Mouse (Mus musculus): ENCODE results near the gene Mgat4c.

The Mgat4c gene

DNA sequence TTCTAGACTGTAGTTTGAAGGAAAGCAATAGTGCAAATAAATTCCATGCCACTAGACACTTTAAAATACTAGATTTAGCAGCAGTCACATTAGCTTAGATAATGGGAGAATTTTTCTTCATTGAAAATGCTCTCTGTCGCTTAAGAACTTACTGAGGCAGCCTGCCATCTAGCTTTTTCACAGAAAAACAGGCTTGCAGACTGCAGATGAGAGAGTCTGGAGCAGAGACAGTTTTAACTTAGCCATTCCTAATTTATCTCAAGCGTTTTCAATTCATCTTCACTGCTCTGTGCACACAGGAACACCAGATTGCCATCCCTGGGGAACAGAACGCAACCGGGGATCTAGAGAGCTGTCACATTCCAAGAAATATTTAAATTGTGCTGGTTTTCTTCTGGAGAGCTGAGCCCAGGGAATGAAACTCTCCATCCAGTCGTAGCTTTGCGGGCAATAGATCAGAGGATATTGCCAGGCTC lies at the start of gene Mgat4c:
TSS of gene Mgat4c (plus strand) at position 51 of the 476 bp plus-strand sequence.
- peak; percentile 4 for DNase-seq

DNA sequence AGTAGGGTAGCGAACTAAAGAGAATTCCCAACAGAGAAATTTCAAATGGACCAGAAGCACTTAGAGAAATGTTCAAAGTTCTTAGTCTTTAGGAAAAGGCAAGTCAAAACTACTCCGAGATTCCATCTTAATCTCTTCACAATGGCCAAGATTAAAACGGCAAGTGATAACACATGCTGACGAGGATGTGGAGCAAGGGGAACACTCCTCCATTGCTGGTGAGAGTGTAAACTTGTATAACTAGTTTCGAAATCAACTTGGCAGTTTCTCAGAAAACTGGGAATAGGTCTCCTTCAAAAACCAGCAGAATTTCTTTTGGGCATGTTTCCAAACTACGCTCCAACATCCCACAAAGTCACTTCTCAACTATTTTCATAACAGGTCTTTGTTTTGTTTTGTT lies 46.0 kb upstream of the Mgat4c start:
- DNase-seq = no peak

DNA sequence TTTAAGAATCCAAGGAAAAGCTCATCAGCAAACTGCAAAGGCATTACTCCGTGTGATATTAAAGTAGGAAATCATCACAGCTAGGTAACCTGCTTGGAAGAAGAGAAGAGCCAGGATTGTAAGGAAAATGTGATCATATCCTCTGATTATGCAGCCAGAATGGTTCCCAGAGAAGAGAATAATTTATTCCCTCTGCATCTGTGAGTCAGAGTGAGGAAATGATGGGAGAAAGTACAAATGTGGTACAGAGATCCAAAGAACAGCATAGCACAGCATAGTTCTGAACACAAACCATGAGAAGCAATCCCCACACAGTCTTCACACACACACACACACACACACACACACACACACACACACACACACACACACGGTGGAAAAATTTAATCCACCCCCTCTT lies 40.2 kb upstream of the Mgat4c start:
- DNase-seq = no peak

DNA sequence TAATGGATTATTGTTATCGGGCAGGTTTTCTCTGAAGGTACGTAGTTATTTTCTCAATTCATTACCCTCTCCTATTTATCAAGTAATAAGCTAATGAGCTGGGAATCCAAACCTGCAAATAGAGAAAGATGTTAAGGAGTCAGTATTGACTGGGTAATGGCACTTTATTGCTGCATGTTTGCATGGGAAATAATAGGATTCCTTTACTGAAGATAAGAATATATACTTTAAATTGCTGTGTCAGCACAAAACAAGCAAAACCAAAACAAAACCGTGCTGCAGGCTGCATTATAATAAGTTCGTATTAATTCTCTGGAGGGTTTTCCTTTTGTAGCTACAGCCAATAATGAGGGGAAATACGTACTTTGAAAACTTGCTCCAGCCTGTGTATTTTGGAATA lies 627 bp downstream of the Mgat4c start:
- no peak for DNase-seq

DNA sequence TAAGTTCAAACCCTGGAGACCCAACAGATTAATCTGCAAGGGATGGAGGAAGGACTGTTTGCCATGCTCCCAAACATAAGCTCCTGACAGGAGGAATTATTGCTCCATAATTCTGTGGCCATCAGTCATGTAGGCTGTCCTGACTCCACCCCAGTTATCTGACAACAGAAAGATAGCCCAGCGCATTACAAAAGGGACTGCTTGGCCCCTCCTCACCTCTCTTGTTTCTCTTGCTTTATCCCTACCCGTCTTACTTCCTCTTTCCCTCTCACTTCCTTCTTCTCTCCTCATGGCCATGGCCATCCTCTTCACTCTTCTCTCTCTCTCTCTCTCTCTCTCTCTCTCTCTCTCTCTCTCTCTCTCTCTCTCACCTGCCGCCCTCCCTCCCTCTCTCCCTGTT lies 80.5 kb downstream of the Mgat4c start:
- no peak for DNase-seq

DNA sequence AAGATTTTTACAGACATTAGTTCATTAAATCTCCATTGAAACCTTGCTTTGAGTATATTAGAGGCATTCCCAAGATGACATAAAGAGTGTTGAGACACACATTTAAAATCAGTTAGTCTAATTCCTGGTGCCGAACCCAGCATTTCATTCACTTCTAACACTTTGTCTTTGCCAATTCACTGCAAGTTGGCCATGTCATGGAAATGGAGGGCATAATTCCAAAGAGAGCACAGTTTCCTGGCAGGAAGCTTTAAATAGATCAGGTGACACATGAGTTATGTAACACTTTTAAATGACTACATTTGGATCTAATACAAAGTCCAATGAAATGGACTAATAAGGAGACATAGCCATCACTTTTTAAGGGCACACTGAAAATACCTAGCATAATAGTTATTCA lies 89.4 kb downstream of the Mgat4c start:
- no peak for DNase-seq

DNA sequence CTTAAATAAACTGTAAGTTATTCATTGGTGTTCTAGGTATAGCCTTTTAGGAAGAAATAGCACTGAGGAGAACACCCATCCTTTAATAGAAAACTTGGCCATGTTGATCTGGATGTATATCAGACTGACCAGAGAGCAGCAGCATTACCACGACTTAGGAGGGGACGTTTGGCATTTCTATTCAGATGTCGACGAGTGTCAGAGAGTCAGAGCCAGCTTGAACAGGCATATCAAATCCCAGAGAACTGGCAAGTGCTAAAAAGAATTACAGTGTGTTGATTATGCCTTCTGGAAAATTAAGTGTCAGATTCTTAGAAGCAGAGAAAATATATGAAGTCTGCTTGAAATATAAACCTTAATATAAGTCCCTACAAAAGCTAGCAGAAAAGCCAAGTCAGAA lies 89.9 kb downstream of the Mgat4c start:
- DNase-seq = no peak

DNA sequence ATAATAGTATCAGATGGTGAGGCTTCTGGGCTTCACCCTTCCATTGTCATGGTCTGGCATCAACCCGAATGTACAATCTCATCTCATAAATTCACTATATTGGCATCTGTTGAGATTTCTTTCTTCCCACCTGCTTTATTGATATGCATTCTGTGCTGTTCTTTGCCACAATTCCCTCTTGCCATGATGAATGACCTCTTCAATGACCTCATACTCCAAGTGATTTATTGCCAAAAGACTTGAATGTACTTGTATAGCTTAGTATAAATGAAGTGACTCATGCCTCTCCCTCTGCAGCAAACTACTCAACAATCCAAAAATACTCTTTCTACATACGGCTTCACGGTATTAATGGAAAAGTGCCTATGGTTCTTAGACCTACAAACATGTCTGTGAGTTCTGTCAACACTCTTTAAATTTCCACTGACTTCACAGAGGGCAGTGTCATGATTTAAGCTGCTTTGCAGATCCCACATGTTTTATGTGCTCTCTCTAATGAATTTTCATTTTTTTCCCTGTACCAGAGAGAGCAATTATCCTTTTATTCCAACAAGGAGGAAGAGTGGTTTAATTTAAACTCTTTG lies 102.0 kb downstream of the Mgat4c start:
- no peak for DNase-seq

DNA sequence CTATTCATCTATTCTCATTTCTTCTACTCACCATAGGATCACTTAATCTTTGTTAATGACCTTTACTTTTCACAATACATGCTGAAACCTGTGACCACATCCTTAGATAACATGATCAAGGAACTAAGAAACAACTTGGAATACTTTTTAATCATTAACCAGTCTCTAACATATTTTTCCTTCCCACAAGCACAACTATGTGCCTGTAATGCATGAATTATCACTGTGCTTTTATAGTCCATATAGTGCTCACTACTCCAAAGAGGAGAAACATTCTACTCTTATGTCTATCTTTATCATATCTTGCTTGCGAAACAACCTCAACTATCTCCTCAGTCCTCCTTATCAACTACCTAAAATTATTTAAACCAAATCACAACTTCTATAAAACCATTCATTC lies 114.2 kb downstream of the Mgat4c start:
- no peak for DNase-seq

DNA sequence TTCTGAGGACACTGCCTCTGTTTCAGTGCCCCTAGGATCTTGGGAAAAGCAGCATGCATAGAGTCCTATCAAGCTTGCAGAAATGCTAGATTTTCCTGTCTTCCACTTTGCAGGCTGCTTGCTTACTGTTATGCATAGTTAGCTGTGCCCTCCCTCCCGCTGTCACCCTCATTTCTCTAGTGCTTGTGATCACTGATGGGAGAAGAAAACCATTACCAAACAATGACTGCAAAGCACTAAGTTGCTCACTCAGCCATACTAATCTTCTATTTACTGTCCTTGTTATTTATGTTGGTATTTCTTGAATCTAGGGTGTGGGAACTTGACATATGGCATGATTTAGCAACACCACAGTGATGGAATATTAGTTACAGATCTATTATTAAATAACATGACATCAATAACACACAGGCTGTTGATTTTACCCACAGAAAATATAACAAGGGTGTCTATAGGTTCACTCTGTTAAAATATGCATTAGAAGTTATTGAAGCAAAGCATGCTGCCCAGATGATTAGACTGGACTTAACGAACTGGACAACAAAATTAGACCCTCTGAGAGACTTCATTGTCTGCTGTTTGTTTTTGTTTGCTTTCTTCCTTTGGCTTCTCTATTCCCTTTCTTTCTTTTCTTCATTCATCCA lies 117.7 kb downstream of the Mgat4c start:
- DNase-seq = no peak

DNA sequence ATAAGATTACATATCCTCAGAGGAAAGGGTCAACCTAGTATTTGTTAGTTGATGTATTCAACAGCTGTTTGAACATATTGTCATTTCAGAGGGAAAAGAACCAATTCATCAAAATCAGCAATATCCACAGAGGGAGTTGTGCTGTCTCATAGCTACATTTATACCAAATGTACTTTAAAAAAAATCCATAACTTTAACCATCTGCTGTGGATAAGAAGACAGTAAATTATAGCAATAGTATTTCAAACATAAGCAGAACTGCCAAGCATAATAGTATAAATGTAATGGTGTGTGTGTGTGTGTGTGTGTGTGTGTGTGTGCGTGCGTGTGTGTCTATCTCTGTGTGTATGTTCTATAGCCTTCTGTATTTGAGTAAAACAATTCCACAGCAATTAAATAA lies 127.5 kb downstream of the Mgat4c start:
- DNase-seq = no peak

DNA sequence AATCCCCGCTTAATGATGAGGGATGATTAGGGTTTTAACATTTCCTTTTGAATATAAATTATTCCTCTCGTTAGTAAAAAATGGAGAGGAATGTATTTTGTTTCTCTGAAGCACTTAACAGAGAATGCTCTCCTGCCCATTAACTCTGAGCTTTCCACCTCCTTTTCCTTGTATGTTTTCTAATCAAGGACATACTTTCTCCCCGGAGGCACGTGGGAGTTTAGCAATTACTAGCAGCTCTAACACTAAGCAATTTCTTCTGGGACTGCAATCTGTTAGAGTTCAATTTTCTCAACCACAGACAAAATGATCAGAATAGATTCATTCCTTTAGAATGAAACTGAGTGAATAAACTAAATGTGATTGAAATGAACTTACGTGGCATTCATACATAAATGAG lies 135.6 kb downstream of the Mgat4c start:
- DNase-seq = peak; percentile 1

DNA sequence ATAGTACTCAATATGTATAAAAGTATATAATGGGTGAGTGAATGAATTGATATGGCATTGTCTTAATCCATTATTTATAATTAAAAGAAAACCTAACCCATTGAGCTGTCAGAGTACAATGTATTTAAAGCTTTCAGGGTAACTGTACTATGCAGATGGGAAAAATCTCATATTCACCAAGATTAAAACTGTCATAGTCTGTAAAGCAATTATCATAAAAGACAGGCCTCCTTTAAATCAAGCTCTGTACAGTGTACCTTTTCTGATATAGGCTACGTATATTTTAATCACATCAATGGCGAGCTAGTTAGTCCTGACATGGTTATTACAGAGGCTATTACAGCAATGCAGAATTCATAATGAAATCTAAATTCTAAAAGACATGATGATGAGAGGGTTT lies 146.7 kb downstream of the Mgat4c start:
- DNase-seq = no peak

DNA sequence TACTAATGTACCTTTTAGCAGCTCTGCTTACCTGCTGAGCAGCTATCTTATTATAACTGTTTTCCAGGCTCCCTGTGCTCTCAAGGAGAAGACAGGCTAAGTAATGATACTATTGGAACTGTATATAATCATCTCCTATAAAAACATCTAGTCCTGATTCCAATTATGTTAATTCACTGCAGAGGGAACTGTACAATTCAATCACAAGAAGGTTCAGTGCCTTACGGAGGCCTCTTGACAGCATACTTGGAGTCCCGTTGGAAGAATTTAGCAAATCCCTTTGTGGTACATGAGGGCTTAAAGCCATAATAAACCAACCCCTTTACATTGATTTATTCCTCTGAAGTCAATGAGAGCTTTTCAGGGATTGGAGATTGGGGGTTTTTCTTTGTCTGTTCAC lies 174.8 kb downstream of the Mgat4c start:
- no peak for DNase-seq

DNA sequence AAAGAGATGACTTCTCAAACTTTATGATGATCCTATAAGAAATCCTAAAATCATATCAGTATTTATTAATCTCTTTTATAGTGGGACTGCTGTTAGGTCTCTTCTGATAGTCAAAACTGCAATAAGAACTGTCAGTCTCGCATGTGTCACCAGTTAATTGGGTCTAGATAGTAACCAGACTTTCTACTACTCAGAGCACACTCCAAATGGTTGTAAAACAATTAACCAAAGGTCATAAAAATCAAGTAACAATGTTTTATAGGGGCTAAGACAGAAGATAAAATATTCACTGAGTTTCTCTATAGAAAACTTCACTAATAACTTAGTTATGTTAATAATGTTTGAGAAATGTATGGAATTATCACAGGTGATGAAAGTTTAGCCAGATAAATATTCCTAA lies 208.6 kb downstream of the Mgat4c start:
- no peak for DNase-seq

DNA sequence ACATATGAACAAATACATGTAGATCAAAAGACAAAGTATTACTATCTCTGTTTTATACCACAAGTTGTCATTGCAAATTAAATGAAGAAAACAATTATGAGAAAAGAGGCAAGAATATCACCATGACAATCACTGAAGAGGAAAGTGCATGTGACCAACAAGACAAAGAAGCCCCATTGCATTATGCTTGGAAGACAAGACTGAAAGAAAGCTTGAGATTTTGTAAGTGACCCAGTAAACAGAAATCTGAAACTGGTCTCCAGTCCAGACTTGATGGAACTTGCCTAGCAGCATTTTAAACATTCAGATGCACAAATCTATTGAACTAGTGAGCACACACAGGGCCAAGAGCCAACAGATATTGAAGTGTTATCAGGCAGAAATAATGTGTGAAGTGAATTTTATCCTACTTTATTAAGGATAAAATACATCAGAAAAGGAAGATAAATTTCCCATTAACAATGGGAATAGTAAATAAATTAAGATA lies 236.1 kb downstream of the Mgat4c start:
- no peak for DNase-seq

DNA sequence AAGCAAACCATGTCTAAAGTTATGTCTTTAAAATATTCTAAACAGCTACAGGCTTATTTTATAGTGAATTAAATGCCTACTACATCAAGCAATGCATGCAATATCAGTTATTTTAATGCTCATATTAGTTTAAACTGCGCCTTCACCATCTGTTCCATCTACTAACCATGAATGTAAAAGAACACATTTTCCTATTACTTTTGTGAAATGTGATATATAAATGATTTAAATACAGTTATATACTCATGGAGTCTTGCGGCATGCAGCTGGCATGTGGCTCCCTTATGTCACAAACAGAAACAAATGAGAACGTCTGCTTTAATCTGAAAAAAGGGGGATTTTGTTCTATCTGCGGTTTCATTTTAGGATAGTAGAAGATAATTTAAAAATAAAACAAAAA lies 316.3 kb downstream of the Mgat4c start:
- no peak for DNase-seq

DNA sequence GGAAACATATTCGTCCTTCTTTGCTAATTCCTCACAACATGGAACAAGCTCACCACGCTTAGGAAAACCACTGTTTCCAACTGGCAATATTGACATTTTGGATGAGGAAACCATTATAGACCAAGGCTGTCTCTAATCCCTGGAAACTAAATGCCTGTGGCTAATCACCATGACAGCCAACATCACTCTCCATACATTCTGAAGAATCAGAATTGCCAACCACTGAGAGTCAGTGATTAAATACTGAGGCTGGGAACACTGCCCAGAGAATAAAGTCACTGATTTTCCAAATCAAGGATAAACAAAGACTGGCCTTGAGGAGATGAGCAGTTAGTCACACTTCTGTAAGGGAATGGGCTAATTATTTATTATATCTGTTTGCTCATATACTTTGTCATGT lies 361.2 kb downstream of the Mgat4c start:
- DNase-seq = no peak

DNA sequence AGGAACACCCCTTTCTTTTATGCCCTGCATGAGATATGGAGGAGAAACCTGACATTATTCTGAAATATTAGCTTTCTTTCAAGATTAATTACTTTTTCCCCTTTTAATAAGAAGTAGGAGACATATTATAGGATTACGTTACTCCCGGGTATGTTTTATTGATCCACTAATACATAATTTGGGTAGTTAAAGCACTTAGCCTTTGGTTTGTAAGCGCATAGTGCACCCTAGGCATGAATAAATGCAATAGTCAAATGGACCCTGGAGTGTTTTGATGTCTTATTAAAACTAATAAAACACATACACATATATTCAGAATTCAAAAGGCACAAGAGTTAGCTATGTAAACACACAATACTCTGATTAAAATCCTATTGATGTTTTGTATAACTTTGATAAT lies 374.9 kb downstream of the Mgat4c start:
- no peak for DNase-seq

DNA sequence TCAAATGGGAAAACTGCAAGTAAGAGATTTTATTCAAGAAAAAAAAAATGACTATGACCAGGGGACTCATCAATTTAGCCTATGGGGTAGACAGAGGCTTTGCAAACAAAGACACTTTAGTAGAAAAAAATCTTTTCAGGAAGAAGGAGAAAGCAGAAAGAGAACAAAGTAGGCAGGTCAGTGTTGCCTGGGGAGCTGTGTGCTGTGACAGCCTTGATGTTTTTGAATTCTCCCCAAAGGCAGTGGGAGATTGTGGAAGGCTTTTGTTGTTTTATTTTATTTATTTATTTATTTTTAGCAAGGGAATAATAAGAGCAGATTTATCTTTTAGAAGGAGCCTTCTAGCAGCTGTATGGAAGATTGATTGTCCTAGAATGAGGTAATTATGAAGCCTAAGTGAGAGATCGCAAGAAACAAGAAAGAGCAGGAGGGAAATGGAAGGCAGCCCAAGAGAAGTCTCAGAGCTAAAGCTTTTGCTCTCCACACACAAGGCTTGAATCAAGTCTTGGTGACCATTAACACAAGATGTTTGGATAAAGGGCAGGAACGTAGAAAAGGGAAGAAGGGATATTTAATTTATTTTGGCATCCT lies 375.8 kb downstream of the Mgat4c start:
- no peak for DNase-seq

DNA sequence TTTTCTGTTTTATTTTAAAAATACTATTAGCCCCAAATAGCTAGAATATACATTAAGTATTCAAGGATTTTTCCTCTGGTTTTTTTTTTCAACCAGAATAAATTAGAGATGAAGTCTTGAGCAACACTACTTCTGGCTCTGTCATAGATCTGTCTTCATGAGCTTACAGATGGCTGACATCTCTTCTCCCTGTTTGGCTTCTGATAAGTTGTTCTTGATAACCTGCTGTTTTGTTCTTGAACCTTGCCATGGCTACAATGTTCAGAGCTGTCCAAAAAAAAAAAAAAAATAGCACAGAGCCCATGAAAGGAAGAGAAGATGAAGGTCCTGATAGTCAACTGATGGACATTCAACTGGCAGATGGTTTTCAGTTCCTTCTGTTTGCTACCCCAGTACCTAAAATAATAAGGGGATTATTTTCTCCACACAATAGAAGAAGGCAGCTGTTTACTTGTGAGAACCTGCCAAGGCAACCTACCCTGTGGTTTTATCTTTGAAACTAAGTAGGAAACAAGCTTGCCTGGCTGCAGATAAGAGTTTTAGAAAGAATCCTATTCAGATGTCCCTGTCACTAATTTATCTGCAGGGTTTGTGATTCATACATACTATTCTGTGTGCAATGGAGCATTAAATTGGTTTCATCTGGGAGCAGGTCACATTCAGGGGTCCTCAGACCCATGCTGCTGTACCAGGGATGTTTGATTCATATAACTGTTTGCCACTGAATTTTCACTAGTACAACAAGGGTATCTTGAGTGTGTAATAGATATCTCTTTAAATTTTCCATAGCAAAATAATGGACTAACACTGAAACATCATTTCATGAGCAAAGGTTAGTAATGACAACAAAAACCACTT lies 393.5 kb downstream of the Mgat4c start:
- DNase-seq = no peak

DNA sequence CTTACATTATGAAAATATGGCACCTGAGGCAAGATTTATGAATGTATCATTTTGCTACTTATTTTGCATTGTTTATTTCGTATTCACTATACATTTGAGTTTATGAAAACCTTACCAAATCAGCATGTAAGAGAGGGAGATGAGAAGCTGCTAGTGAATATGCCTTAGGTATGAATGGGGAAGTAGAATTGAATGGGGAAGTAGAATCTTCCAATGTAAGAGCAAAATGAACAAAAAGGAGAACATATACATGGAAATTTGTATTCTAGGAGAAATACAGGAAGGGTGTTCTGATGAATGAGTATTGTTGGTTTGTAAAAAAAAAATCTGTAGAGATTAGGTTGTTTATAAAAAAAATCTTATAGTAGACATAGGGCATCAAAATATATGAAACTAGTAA lies 441.9 kb downstream of the Mgat4c start:
- DNase-seq = no peak

DNA sequence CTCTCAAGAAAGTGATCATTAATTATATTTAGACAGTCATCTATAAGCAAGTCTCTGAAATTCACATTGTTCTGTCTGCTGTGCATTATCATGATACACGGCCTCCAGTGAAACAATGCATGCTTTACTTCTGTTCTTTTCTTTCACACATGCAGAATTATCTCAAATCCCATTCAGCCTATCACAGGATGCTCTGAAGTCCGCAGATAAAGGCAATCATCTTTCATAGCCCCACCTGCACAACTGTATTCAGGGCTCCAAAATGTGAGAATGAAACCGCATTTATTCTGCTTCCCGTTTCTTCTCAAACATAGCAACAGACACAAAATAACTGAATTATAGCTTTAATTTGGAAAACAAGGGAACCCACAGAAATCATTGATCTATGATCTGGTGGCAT lies 446.1 kb downstream of the Mgat4c start:
- DNase-seq = no peak

DNA sequence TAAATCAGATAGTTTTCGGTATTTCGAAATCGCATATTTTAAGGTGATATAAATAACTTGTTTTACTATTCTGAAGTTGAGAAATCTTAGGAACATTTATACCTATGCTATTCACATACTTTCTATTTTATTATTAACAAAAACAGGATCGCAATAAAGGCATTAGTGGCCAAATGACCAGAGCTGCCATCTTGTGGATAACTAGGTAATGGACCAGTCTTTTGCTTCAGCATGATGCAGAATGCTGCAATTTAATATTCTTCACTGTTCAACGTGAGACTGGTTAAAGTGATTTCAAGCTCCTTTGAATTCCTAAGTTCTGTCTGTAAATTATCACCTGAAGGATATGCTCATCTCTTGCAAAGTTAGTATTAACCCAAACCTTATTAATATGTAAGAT lies 473.6 kb downstream of the Mgat4c start:
- DNase-seq = peak; percentile 2

All from cerebellum, adult 9-10 months (tissue).